Mouse (Mus musculus) mature B cell (primary cell): ENCODE results near the gene Raf1.

Experiments used
- in situ Hi-C: fragments of 300-500 bp; cut with MboI; formaldehyde crosslinking; loops from 2 replicates; pipeline ENCODE4 v1.14.3; 2019

The Raf1 gene

GRCm38 (mm10) chr6:115676452-115677128 lies at the start of gene Raf1:
Gene Raf1, minus strand, starts transcription at chr6:115676635.
- in situ Hi-C loops, result no loop called here

- in situ Hi-C loops, result no loop called here
Measured at GRCm38 (mm10) chr6:115722246-115722645, 45.8 kb upstream of the Raf1 start.

GRCm38 (mm10) chr6:115717715-115718558 lies 41.5 kb upstream of the Raf1 start:
- in situ Hi-C loops, result no loop called here

- in situ Hi-C loops, result no loop called here
Measured at GRCm38 (mm10) chr6:115717101-115717652, 40.7 kb upstream of the Raf1 start.

GRCm38 (mm10) chr6:115711261-115711660 lies 34.8 kb upstream of the Raf1 start:
- in situ Hi-C loops, result no loop called here

GRCm38 (mm10) chr6:115702901-115703300 lies 26.5 kb upstream of the Raf1 start:
- in situ Hi-C loops, result no loop called here

- in situ Hi-C loops, result no loop called here
Measured at GRCm38 (mm10) chr6:115701302-115701701, 24.9 kb upstream of the Raf1 start.

GRCm38 (mm10) chr6:115700778-115701177 lies 24.3 kb upstream of the Raf1 start:
- in situ Hi-C loops, result no loop called here

- in situ Hi-C loops, result no loop called here
Measured at GRCm38 (mm10) chr6:115698699-115699098, 22.3 kb upstream of the Raf1 start.

- in situ Hi-C loops, result no loop called here
Measured at GRCm38 (mm10) chr6:115697739-115698558, 21.5 kb upstream of the Raf1 start.

GRCm38 (mm10) chr6:115696707-115697215 lies 20.3 kb upstream of the Raf1 start:
- in situ Hi-C loops, result no loop called here

- in situ Hi-C loops, result no loop called here
Measured at GRCm38 (mm10) chr6:115695124-115695523, 18.7 kb upstream of the Raf1 start.

GRCm38 (mm10) chr6:115694441-115694842 lies 18.0 kb upstream of the Raf1 start:
- in situ Hi-C loops, result no loop called here

- in situ Hi-C loops, result no loop called here
Measured at GRCm38 (mm10) chr6:115692963-115693730, 16.7 kb upstream of the Raf1 start.

GRCm38 (mm10) chr6:115692163-115692950 lies 15.9 kb upstream of the Raf1 start:
- in situ Hi-C loops, result no loop called here

- in situ Hi-C loops, result no loop called here
Measured at GRCm38 (mm10) chr6:115690105-115690504, 13.7 kb upstream of the Raf1 start.

- in situ Hi-C loops, result no loop called here
Measured at GRCm38 (mm10) chr6:115688589-115688988, 12.2 kb upstream of the Raf1 start.

GRCm38 (mm10) chr6:115687753-115688152 lies 11.3 kb upstream of the Raf1 start:
- in situ Hi-C loops, result no loop called here

- in situ Hi-C loops, result no loop called here
Measured at GRCm38 (mm10) chr6:115684851-115685646, 8.6 kb upstream of the Raf1 start.
